In the genomic region with DNA sequence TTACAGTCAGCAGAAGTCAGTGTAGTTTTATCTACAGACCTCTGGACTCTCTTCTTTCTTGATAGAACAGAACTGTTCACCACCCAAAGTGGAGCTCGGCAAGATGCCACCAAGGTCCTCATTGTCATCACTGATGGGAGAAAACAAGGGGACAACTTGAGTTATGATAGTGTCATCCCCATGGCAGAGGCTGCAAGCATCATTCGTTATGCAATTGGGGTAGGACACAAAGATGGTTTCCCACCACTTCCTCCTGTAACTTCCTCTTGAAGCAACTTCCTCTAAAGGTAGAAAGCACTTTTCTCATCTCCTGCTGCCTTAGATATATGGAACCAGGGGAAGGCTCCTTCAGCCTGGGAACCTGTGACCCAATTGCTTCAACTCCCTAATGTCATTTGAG, we compare ENCODE assay signal across 17 mouse cellular contexts. TPM values are rescaled to one million over a fixed set of nuclear protein-coding genes. Genes with fewer than 3 reads are reported as not detected.
DNase-seq lines count a peak whose midpoint lies in the region; TF ChIP-seq lines count a peak whose summit lies in the region.
"Had no signal": no experiment of that assay in that cellular context is flagged by ENCODE, and none has a peak within 500 bp of the region (broad histone marks: within the 10 kb centered on the region; RNA-seq: fewer than 3 reads in every experiment).

No protein-coding gene starts in this region.

- no peak overlapping the region for H3K27ac ChIP-seq in CH12.LX (ENCODE audit: insufficient read depth, low read depth)
- H3K27ac ChIP-seq: hindbrain, embryonic 12.5 days; midbrain, embryonic 13.5 days; neural tube, embryonic 13.5 days had no signal

- in situ Hi-C loops in CH12.LX (cut with MboI; ENCODE audit: low pct_ligation_motif_present, low pct_unique_long_range_greater_than_20kb, low sequenced_read_pairs) = no loop called here

- dilution Hi-C loops in CH12.LX (cut with MboI; ENCODE audit: extremely low pct_ligation_motif_present, extremely low pct_unique_long_range_greater_than_20kb, low sequenced_read_pairs) = no loop called here

- no peak for TF ChIP-seq POLR2A in CH12.LX (IDR thresholded peaks at IDR 0.05; ENCODE audit: low read depth, low read length)

- DNase-seq in lung, postnatal 36 days = peak; percentile 63
- DNase-seq in lung, postnatal 14 days = no peak
- DNase-seq in CH12.LX (ENCODE audit: extremely low read depth) (peak; percentile 17), adipocyte (ENCODE audit: low spot score) (no peak)
- DNase-seq in c-Kit-positive CD71-negative TER-119-negative erythroid progenitor cells, embryonic 14.5 days (ENCODE audit: low read depth) = peak; percentile 39
- DNase-seq in naive thymus-derived CD4-positive, alpha-beta T cell, adult 2 months (ENCODE audit: low read depth) = peak; percentile 54
- no peak for DNase-seq in adrenal gland, postnatal 4 days (ENCODE audit: low spot score in 2 of 2)
- DNase-seq: cerebellum, adult 18-20 months; gastrocnemius, postnatal 25 days; kidney, adult 11 months; kidney, postnatal 4 days; thymus, postnatal 36 days had no signal

- H3K27me3 ChIP-seq in CH12.LX (replicated peaks) = no peaks in the 10 kb centered on the region
- H3K27me3 ChIP-seq: hindbrain, embryonic 12.5 days; midbrain, embryonic 13.5 days; neural tube, embryonic 13.5 days had no signal

- no peak overlapping the region for H3K4me3 ChIP-seq in CH12.LX (replicated peaks in 1 of 3; ENCODE audit: low read depth in 2 of 3, low read length in 2 of 3, poor library complexity in 1 of 3)
- H3K4me3 ChIP-seq: hindbrain, embryonic 12.5 days; midbrain, embryonic 13.5 days; neural tube, embryonic 13.5 days had no signal

- no peak overlapping the region for H3K9ac ChIP-seq in CH12.LX (ENCODE audit: insufficient read depth, low read depth)
- H3K9ac ChIP-seq: hindbrain, embryonic 12.5 days; midbrain, embryonic 13.5 days; neural tube, embryonic 13.5 days had no signal

- H3K36me3 ChIP-seq in CH12.LX (replicated peaks in 1 of 2; ENCODE audit: control insufficient read depth in 1 of 2, insufficient read depth in 1 of 2, low read length in 1 of 2) = no peaks in the 10 kb centered on the region
- H3K36me3 ChIP-seq: hindbrain, embryonic 12.5 days; midbrain, embryonic 13.5 days; neural tube, embryonic 13.5 days had no signal

- no peaks in the 10 kb centered on the region for H3K9me3 ChIP-seq in CH12.LX (replicated peaks; ENCODE audit: low read length)
- H3K9me3 ChIP-seq: hindbrain, embryonic 12.5 days; midbrain, embryonic 13.5 days; neural tube, embryonic 13.5 days had no signal

- H3K4me2 ChIP-seq in CH12.LX (ENCODE audit: insufficient read depth, low read depth, poor library complexity, severe bottlenecking) = no peak overlapping the region
- H3K4me2 ChIP-seq: hindbrain, embryonic 12.5 days; midbrain, embryonic 13.5 days; neural tube, embryonic 13.5 days had no signal

- TF ChIP-seq RAD21 in CH12.LX (IDR thresholded peaks at IDR 0.05; ENCODE audit: low read depth, low read length) = no peak

- TF ChIP-seq CTCF in CH12.LX (conservative IDR thresholded peaks at IDR 0.05 in 1 of 2, IDR thresholded peaks at IDR 0.05 in 1 of 2; ENCODE audit: low read depth in 2 of 2, low read length in 2 of 2) = no peak

- H3K4me1 ChIP-seq in CH12.LX (ENCODE audit: control insufficient read depth in 1 of 2, insufficient read depth in 2 of 2) = peaks cover 7 to 46% of the 10 kb centered on the region in 2 experiments
- H3K4me1 ChIP-seq: hindbrain, embryonic 12.5 days; midbrain, embryonic 13.5 days; neural tube, embryonic 13.5 days had no signal

- H3K79me2 ChIP-seq in CH12.LX (replicated peaks; ENCODE audit: control insufficient read depth, extremely low read depth, insufficient read depth, poor library complexity, severe bottlenecking) = no peaks in the 10 kb centered on the region

- TF ChIP-seq EP300 in CH12.LX (IDR thresholded peaks at IDR 0.05; ENCODE audit: low read length) = no peak

TF ChIP-seq in CH12.LX, 34 proteins besides CTCF, POLR2A, EP300 and RAD21:
- TF ChIP-seq SIN3A (IDR thresholded peaks at IDR 0.05; ENCODE audit: low read length) (no peak), BHLHE40 (IDR thresholded peaks at IDR 0.05; ENCODE audit: low read depth, low read length) (no peak), JUN (IDR thresholded peaks at IDR 0.05; ENCODE audit: insufficient read depth, low read depth, low read length) (no peak), PAX5 (IDR thresholded peaks at IDR 0.05; ENCODE audit: low read length) (no peak), MAFK (IDR thresholded peaks at IDR 0.05; ENCODE audit: insufficient replicate concordance, low read length) (no peak), RCOR1 (conservative IDR thresholded peaks at IDR 0.05; ENCODE audit: low read depth, low read length) (no peak), MEF2A (IDR thresholded peaks at IDR 0.05; ENCODE audit: borderline replicate concordance, low read depth, low read length) (no peak)

RNA-seq across cellular contexts. Expression of a gene that starts 4.2 kb away (rescaled TPM):
- total RNA-seq in CH12.LX (2012; rRNA removed) = 0.17 and 0.21 TPM in 2 replicates
- 0.26 and 0.51 TPM in 2 replicates for total RNA-seq in CH12.LX (2014; rRNA removed)
- polyA plus RNA-seq in CH12.LX (2012; ENCODE audit: insufficient read length, low read depth) = 0.93 and 0.99 TPM in 2 replicates
- under 1 TPM; 0.45 to 0.59 TPM for total RNA-seq in adrenal gland, postnatal 4 days (2021)
- total RNA-seq: ES-E14 had no signal
- polyA plus RNA-seq: limb, embryonic 11.5 days; neural tube, embryonic 13.5 days had no signal

RNA-seq across cellular contexts. Expression of a gene that starts 20.6 kb away (rescaled TPM):
- not detected in 2 replicates for total RNA-seq in CH12.LX (2012; rRNA removed)
- total RNA-seq in CH12.LX (2014; rRNA removed) = not detected in 2 replicates
- not detected in 2 replicates for polyA plus RNA-seq in CH12.LX (2012; ENCODE audit: insufficient read length, low read depth)
- under 1 TPM; 0.20 to 0.23 TPM for total RNA-seq in adrenal gland, postnatal 4 days (2021)
- total RNA-seq: ES-E14; gastrocnemius, postnatal 25 days had no signal
- polyA plus RNA-seq: hindbrain, embryonic 12.5 days; limb, embryonic 11.5 days; midbrain, embryonic 13.5 days; neural tube, embryonic 13.5 days had no signal

Comparison
In these comparisons a context has a peak if more than half of its experiments do, and no peak if none do; other contexts are left out.
1. DNase-seq: peak in lung, postnatal 36 days (single experiment), CH12.LX (single experiment), c-Kit-positive CD71-negative TER-119-negative erythroid progenitor cells, embryonic 14.5 days (single experiment) and naive thymus-derived CD4-positive, alpha-beta T cell, adult 2 months (single experiment); none in lung, postnatal 14 days (single experiment), adipocyte (single experiment) and adrenal gland, postnatal 4 days (0 of 2).